Mouse (Mus musculus): Measurements from ENCODE around the gene Rbfox1.

The Rbfox1 gene

DNA sequence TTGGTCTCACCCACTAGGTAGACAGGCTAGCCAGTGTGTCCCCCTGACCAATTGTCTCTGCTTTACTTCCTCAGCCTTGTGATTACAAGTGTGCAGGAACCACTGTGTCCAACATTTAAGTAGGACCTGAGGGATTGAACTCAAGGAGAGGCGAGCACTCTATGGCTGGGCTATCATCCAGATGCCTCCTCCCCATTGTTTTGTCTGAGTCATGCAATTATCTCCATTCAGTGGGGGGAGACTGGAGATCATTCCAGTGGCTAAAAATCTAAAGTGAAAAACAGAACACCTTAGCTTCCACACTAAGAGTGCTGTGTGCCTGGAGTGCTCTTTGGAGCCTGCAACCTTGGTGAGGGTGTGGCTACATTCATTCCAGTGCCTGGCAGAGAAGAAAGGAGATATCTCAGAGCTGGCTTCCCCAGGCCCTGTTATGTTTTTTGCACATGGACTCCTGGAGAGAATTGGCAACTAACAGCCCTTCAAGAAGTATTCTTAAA lies 594.0 kb downstream of the Rbfox1 start:
- DNase-seq (ENCODE audit: low spot score): no peak

DNA sequence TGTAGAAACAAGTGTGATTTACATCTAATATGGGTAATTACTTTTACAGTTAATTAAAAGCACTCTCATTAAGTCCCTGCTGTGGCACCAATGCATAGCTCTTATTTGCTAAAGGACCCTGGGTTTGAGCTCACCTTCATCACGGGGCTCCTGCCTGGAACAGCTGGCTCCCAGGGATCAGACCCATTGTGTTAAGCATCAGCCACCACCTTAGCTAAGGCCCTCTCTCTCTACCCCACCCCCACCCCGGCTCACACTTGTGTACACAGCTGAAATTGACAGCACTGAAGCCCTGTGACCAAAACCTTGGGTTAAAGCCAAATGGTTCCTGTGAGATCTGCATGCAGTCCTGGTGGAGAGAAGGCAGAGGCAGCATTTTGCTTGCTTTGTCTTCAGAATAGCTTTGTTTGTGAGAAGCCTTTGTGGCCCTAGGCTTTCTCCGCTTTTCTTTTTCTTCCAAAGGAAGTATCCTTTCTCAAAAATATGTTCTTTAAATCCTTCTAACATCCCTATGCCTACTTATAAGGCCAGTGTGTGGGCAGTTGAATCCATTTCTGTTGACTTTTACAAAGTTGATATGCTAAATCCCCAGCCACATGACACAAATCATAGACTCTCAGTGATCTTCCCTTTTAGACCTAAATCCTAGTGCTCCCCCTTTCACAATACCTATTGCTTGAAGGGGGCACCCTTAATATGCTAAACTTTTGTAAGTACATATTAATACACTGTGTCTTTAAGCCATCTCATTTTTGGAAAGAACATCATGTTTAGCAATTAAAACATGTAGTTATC lies 594.7 kb downstream of the Rbfox1 start:
- DNase-seq (ENCODE audit: low spot score): peak; percentile 18

- DNase-seq (ENCODE audit: low spot score): peak; percentile 87
Measured at GRCm38 (mm10) chr16:6480411-6480728, 595.2 kb downstream of the Rbfox1 start.

DNA sequence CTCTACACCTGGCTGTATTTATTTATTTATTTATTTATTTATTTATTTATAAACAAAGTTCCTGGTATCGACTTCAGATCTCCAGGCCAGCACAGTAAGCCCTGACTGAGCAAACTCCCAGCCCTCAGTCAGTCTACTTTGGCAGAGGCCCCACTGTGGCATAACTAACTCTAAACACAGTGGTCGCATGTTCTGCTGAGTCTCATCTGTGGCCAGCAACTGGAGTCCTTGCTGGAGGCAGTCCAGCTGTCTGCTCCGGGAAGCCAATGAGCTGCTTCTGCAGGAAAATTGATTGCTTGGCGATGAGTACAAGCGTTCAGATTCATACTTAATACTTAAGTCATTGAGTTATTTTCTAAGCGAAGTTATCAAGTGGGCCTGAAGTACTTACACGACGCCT lies 598.5 kb downstream of the Rbfox1 start:
- DNase-seq (ENCODE audit: low spot score): no peak

DNA sequence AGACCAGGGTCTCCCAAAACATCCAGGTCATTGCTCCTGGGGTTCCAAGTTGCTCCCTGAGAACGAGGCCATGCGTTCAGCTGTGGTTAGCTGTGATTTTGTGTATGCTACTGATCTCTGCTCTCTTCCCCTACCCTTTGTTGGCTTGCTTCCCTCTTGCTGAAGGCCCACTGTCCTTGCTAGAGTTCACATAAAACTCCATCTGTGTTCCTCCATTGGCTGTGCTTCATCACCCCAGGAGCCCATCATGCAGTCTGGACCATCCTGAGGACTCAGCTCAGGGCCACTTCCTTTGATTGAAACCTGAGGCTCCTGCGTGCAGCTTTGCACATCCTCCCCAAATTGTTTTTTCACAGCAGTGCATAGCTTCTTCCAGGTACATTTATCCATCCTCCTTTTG lies 600.5 kb downstream of the Rbfox1 start:
- DNase-seq (ENCODE audit: low spot score): no peak

GRCm38 (mm10) chr16:6502219-6502618 lies 617.1 kb downstream of the Rbfox1 start:
- DNase-seq (ENCODE audit: low spot score): no peak

GRCm38 (mm10) chr16:6503573-6504331 lies 618.6 kb downstream of the Rbfox1 start:
- DNase-seq (ENCODE audit: low spot score): peak; percentile 72

GRCm38 (mm10) chr16:6508924-6509323 lies 623.8 kb downstream of the Rbfox1 start:
- DNase-seq (ENCODE audit: low spot score): no peak

DNA sequence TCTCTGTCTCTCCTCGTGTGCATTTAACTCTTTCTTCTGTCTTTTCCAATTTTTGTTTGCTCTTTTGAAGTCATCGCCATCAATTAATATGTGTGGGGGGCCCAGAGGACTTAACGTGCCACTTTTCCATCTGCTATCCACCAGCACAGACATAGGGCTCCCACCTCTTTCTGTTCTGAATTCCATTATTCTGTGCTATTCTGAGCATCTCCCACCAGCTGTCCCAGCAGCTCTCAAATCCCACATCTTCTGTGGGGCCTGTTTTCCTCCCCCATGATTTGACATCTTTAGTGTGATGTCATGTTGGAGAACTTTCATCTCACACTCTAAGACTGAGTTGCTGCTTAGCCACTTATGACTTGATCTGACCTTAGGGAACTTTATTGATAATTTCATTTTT lies 634.3 kb downstream of the Rbfox1 start:
- peak; percentile 61 for DNase-seq (ENCODE audit: low spot score)

DNA sequence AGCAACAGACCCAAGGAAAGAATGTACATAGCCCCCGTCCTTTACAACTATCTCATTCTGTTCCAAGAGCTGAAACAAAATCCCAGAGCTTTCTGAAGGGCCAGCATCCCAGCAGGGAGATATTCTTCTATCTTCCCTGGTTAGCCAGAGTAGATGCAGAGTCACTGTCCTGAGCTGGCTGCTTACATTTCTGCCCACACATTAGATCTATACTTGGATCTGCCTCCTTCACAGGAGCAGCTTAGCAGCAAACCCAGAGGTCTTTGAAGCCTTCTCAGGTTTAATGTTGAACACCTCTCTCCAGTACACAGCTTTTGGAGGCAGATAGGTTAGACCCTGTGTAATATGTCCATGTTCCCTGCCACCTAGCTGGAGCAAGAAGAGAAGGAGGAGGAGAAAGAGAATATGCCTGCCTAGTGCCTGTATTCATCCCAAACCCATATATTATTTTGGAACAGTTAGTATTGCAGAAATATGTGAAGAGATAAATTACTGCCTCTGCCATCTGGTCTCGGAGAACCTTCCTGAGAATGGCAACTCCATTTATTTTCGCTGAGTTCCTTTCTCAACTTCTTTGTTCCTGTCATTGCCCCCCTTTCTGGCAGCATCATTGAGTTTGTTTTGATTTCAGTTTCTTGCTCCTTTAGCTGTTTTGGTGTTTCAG lies 640.5 kb downstream of the Rbfox1 start:
- no peak for DNase-seq (ENCODE audit: low spot score)

- no peak for DNase-seq (ENCODE audit: low spot score)
Measured at GRCm38 (mm10) chr16:6531459-6531858, 646.3 kb downstream of the Rbfox1 start.

DNA sequence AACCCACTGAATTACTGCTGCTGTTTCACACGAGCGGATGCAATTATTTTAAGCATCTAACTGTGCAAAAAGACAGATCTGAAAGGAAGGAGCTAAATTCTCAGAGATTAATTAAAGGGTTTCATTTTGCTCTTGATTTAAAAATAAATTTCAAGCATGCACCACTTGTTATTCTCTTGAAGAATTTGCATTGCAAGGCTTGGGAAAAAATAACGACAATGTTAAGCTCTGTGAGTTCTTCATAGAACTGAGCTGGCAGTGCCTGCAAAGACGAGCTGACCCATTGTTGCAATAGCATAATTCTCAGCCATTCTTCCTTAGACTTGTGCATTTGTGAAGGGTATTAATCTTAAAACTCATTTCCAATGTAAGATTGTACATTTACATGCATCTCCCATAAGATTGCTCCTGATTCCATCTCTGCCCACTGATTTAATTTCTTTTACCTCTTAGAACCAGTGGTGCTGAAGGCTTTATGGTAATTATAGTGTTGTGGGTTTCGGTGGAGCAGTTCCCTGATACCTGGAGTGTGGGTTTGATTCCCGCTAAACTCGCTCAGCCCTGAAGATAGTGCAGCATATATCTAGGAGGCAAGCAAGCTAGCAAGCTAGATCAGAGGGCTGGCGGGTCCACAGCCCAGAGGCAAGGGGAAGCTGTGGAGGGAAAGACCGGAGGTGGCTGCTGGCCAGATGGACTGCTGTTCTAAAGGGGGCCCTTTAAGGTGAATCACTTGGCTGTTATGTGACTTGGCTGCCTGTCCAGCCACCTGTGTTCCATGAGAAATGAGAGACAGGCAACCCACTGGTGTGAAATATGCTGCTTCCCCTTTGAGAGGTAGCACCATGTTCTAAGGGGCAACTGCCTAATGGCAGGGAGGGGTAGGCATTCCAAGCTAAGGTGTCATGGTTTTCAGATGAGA lies 647.2 kb downstream of the Rbfox1 start:
- DNase-seq (ENCODE audit: low spot score): no peak

GRCm38 (mm10) chr16:6555776-6556175 lies 670.6 kb downstream of the Rbfox1 start:
- no peak for DNase-seq (ENCODE audit: low spot score)

DNA sequence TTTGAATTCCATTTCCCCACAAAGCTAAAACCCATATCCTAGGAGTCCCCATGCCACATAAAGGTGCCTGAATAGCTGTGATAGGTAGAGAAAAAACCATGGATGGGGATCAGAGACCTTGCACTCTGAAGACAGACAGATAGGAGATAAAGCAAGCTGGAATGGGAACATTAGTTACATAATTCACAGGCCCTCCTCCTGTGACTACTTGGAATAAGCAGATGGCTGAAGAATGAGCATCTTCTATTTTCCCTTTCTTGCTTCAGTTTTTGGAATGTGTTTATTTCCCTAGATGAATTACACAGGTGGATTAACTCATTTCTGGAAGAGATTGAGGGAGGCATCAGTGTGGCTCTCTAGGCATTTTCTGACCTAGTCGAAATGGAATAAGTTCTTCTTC lies 672.6 kb downstream of the Rbfox1 start:
- DNase-seq (ENCODE audit: low spot score): no peak

- no peak for DNase-seq (ENCODE audit: low spot score)
Measured at GRCm38 (mm10) chr16:6584700-6585099, 699.5 kb downstream of the Rbfox1 start.

DNA sequence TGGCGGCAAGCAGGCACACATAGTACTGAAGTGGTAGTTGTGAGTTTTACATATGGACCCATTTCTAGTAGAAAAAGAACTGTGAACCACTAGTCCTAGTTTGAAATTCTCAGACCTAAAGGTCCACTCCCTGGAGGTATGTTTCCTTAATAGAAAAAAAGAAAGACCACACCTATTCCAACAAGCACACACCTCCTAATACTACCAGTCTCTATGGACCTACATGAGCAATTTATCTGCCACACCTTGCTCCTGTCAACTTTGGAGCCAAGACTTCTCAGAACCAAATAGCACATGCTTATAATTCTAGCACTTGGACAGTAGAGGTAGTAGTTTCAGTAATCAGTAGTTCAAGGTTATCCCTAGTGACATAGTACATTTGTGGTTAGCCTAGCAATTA lies 700.0 kb downstream of the Rbfox1 start:
- DNase-seq (ENCODE audit: low spot score): no peak

- no peak for DNase-seq (ENCODE audit: low spot score)
Measured at GRCm38 (mm10) chr16:6616526-6616925, 731.4 kb downstream of the Rbfox1 start.

- no peak for DNase-seq (ENCODE audit: low spot score)
Measured at GRCm38 (mm10) chr16:6640330-6640729, 755.2 kb downstream of the Rbfox1 start.

DNA sequence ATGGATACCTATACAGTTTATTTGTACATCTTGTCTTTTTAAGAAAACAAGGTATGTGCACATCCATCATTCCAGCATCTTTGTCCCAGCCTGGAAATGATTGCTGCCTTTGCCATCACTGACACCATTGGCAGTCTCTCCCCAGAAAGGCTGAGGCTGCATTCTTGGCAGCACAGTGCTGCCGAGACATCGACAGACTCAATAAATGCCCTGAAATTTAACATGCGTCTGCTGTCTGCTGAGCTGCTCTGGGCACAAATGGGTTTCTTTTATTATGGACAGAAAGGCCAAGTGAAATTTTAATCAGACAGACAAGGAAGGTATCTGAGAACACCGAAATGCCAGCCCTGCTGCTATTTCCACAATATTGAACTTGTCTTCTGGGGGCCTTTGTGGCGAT lies 761.8 kb downstream of the Rbfox1 start:
- no peak for DNase-seq (ENCODE audit: low spot score)

DNA sequence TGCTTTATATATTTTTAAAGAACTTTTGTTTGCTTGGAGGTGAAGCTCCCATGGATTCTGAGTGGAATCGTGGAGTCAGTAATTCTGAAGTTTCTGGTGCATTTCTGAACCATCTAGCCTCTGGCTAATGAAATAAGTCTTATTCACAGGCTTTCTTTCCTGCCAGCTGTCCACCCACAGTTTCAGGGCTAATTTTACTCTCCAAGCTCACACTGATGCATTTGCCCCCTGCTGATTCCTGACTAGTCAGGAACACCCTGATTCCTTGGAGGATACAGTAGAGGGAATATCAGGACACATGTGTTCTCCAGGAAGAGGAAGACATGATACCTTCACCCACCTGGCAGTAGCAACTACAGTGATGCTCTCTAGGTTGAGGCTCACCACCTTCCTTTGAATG lies 763.6 kb downstream of the Rbfox1 start:
- peak; percentile 32 for DNase-seq (ENCODE audit: low spot score)

- no peak for DNase-seq (ENCODE audit: low spot score)
Measured at GRCm38 (mm10) chr16:6658594-6658993, 773.4 kb downstream of the Rbfox1 start.

Data from layer of hippocampus, adult 11-12 months (tissue).